Mouse (Mus musculus) layer of hippocampus, postnatal 10 days (tissue): ENCODE measurements at regions not wholly inside any gene's neighbourhood (a gene's known extent, or its start where the extent isn't known, plus 50 kb on each side); places are given as distances from the start of the nearest gene placed in this dataset.

Experiments
- DNase-seq, 2 experiments: peaks; one replicate each; pipeline ENCODE4 v3.0.0; 2021; ENCODE audit warnings: low spot score in 2 of 2

GRCm38 (mm10) chr1:28894329-28894728, 114.3 kb upstream of the Gm597 start:
- no peak for DNase-seq

DNA sequence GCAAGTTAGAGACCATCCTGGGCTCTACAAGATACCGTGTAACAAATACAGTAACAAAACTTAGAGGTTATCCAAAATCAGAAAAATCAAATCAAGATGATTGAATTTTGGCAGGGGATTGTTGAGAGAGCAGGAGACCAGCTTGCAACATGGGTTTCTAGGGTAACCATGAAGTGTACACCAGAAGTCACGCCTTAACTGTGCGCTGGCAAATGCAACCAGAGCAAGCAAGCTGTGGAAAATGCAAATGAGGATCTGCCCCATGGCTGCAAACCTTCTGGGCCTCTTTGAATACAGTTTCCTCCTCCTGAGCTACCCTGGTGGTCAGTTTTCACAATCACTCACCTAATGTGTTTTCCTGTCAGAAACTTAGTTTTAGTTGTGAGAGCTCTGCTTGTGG, 97.6 kb upstream of the Gm597 start:
- peak; percentile 10 to 29 for DNase-seq

- DNase-seq = no peak
These were observed 64.5 kb upstream of the Gm597 start for GRCm38 (mm10) chr1:28844589-28844988.

GRCm38 (mm10) chr1:28841364-28841763, 61.3 kb upstream of the Gm597 start:
- DNase-seq = no peak
